Mouse (Mus musculus) kidney, adult 2 months (tissue): Measurements from ENCODE around the gene Atf4.

ENCODE experiments used
- CTCF ChIP-seq: fragments of 200-500 bp; conservative IDR thresholded peaks from 2 replicates; pipeline ENCODE4 v1.5.1; 2011; ENCODE audit warnings: low read depth, mild to moderate bottlenecking, control low read depth, low read length, moderate library complexity, mixed read lengths; ENCODE audit not compliant: insufficient read depth, insufficient read length
- POLR2A ChIP-seq: fragments of 200-500 bp; IDR thresholded peaks from one replicate; pipeline ENCODE4 v1.6.1; 2011; ENCODE audit warnings: low read depth, low read length, control low read depth

DNA sequence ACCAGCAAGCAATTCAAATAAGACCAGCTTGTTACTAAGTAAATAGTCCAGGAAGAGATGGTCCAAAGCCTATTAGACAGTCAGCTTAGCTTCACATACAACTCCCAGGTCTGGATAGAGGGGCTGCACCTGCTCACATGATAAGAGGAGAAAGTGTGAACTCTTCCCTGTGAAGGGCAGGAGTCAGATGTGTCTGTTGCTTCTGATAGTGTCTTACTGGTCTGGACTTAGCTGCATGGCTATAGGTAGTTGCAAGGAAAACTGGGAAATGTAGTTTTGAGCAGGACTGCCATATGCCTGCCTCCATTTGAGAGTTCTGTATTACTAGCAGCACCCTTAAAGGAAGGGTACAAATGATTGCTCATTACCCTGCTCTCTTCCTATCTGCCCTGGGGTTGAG is 41.3 kb upstream of the Atf4 start:
- TF ChIP-seq CTCF (no peak), POLR2A (no peak)
